Mouse (Mus musculus) neural tube, embryonic 14.5 days (tissue): Measurements from ENCODE around the gene Eif5b. TPM values are rescaled to one million over a fixed set of nuclear protein-coding genes. Genes with fewer than 3 reads are reported as not detected.

ENCODE experiments used
- ATAC-seq: fragments of 200-750 bp; cut with Nextera tagmentation; 2 replicates; pipeline ENCODE4 v1.8.0; 2017; ENCODE audit warnings: low read depth, mild to moderate bottlenecking, moderate TSS enrichment, moderate library complexity
- H3K27ac ChIP-seq: fragments of 300-500 bp; sonication (generic); 2 replicates; pipeline ENCODE4 v1.5.1; 2014; ENCODE audit warnings: low read depth, mild to moderate bottlenecking, control low read depth, low read length, moderate library complexity, mixed read lengths
- H3K27me3 ChIP-seq: fragments of 300-500 bp; sonication (generic); 2 replicates; pipeline ENCODE4 v1.6.1; 2014; ENCODE audit warnings: low read length; ENCODE audit not compliant: control insufficient read depth, insufficient read depth
- H3K36me3 ChIP-seq: fragments of 300-500 bp; sonication (generic); 2 replicates; pipeline ENCODE4 v1.6.1; 2014; ENCODE audit warnings: low read length, mixed read lengths; ENCODE audit not compliant: control insufficient read depth, insufficient read depth
- H3K4me1 ChIP-seq: fragments of 300-500 bp; sonication (generic); 2 replicates; pipeline ENCODE4 v1.6.1; 2014; ENCODE audit warnings: low read length; ENCODE audit not compliant: control insufficient read depth, insufficient read depth
- H3K4me2 ChIP-seq: fragments of 300-500 bp; sonication (generic); 2 replicates; pipeline ENCODE4 v1.6.1; 2014; ENCODE audit warnings: mild to moderate bottlenecking, low read depth, low read length, control low read depth
- H3K4me3 ChIP-seq: fragments of 300-500 bp; sonication (generic); 2 replicates; pipeline ENCODE4 v1.5.1; 2014; ENCODE audit warnings: low read depth, low read length, control low read depth, mixed read lengths
- H3K9ac ChIP-seq: fragments of 300-500 bp; sonication (generic); replicated peaks from 2 replicates; pipeline ENCODE4 v1.6.1; 2014; ENCODE audit warnings: low read depth, mild to moderate bottlenecking, control low read depth, low read length, mixed read lengths
- H3K9me3 ChIP-seq: fragments of 300-500 bp; sonication (generic); 2 replicates; pipeline ENCODE4 v1.6.1; 2016; ENCODE audit warnings: low read length; ENCODE audit not compliant: control insufficient read depth
- WGBS: fragments of 180-500 bp; shearing (Covaris S2); extraction: QIAGEN DNeasy Blood & Tissue Kit; methylation state at CpG from one replicate; pipeline ENCODE4 v1.1.7; 2014; 5-methylcytosine and 5-hydroxymethylcytosine counted together
- polyA plus RNA-seq: library from polyadenylated mRNA; unstranded; fragments of >200 nt; fragmentation: Nextera tagmentation; extraction: Ambion mirVana; gene quantifications from 2 replicates; pipeline ENCODE4 v1.2.1, GENCODE M21; 2014

Gene Eif5b
- polyA plus RNA-seq, 1 experiment from 2014 or later: 22.9 TPM

- 0 out of 2 replicates have a peak, but pooled peaks have one; percentile 4 for ATAC-seq
- Histone ChIP-seq H3K9me3 (no peaks in the 10 kb centered on the region), H3K27ac (peak overlapping the region; percentile 90), H3K4me2 (peak overlapping the region; percentile 91), H3K36me3 (peaks cover 19% of the 10 kb centered on the region), H3K4me1 (peaks cover 15% of the 10 kb centered on the region), H3K4me3 (peak overlapping the region; percentile 85), H3K9ac (peak overlapping the region; percentile 83), H3K27me3 (no peaks in the 10 kb centered on the region)
- WGBS: 4% methylated on average over 44 of the region's 47 CpGs
Measured at GRCm38 (mm10) chr1:37998371-37999199, 775 bp downstream of the Eif5b start.

- H3K27ac ChIP-seq: no peak overlapping the region
- peaks cover 15% of the 10 kb centered on the region for H3K4me1 ChIP-seq
- no peak overlapping the region for H3K4me3 ChIP-seq
- H3K36me3 ChIP-seq: peaks cover 9% of the 10 kb centered on the region
- H3K9me3 ChIP-seq: no peaks in the 10 kb centered on the region
- H3K4me2 ChIP-seq: no peak overlapping the region
- 86% methylated on average over 3 of the region's 3 CpGs for WGBS
- no peak for ATAC-seq
- H3K9ac ChIP-seq: no peak overlapping the region
- H3K27me3 ChIP-seq: no peaks in the 10 kb centered on the region
Measured at GRCm38 (mm10) chr1:37999552-37999951, 1.7 kb downstream of the Eif5b start.

GRCm38 (mm10) chr1:38000844-38001243 lies 3.0 kb downstream of the Eif5b start:
- H3K36me3 ChIP-seq: no peaks in the 10 kb centered on the region
- H3K27me3 ChIP-seq: no peaks in the 10 kb centered on the region
- no peak overlapping the region for H3K4me2 ChIP-seq
- H3K9ac ChIP-seq: no peak overlapping the region
- H3K4me3 ChIP-seq: no peak overlapping the region
- no peaks in the 10 kb centered on the region for H3K9me3 ChIP-seq
- 98% methylated on average over 8 of the region's 8 CpGs for WGBS
- H3K4me1 ChIP-seq: peaks cover 15% of the 10 kb centered on the region
- no peak for ATAC-seq
- H3K27ac ChIP-seq: no peak overlapping the region

- Histone ChIP-seq H3K4me2 (no peak overlapping the region), H3K4me1 (peaks cover 11% of the 10 kb centered on the region), H3K36me3 (no peaks in the 10 kb centered on the region), H3K9me3 (no peaks in the 10 kb centered on the region), H3K9ac (no peak overlapping the region), H3K4me3 (no peak overlapping the region), H3K27ac (no peak overlapping the region), H3K27me3 (no peaks in the 10 kb centered on the region)
- WGBS: 94% methylated on average over 9 of the region's 9 CpGs
- ATAC-seq: no peak
Measured at GRCm38 (mm10) chr1:38001956-38002355, 4.1 kb downstream of the Eif5b start.

GRCm38 (mm10) chr1:38003046-38003445 lies 5.2 kb downstream of the Eif5b start:
- Histone ChIP-seq H3K9ac (no peak overlapping the region), H3K27me3 (no peaks in the 10 kb centered on the region), H3K36me3 (no peaks in the 10 kb centered on the region), H3K4me2 (no peak overlapping the region), H3K27ac (no peak overlapping the region), H3K9me3 (no peaks in the 10 kb centered on the region), H3K4me1 (peaks cover 11% of the 10 kb centered on the region), H3K4me3 (no peak overlapping the region)
- 87% methylated on average over 3 of the region's 3 CpGs for WGBS
- ATAC-seq: no peak

GRCm38 (mm10) chr1:38006741-38007140 lies 8.9 kb downstream of the Eif5b start:
- Histone ChIP-seq H3K4me1 (no peaks in the 10 kb centered on the region), H3K27me3 (no peaks in the 10 kb centered on the region), H3K36me3 (no peaks in the 10 kb centered on the region), H3K4me3 (no peak overlapping the region), H3K9me3 (no peaks in the 10 kb centered on the region), H3K27ac (no peak overlapping the region), H3K9ac (no peak overlapping the region), H3K4me2 (no peak overlapping the region)
- WGBS: 79% methylated on average over 3 of the region's 3 CpGs
- no peak for ATAC-seq

GRCm38 (mm10) chr1:38011647-38012046 lies 13.8 kb downstream of the Eif5b start:
- ATAC-seq: no peak
- H3K4me3 ChIP-seq: no peak overlapping the region
- WGBS: 89% methylated on average over 6 of the region's 6 CpGs
- no peak overlapping the region for H3K4me2 ChIP-seq
- no peaks in the 10 kb centered on the region for H3K27me3 ChIP-seq
- no peaks in the 10 kb centered on the region for H3K36me3 ChIP-seq
- no peak overlapping the region for H3K9ac ChIP-seq
- H3K4me1 ChIP-seq: no peaks in the 10 kb centered on the region
- no peaks in the 10 kb centered on the region for H3K9me3 ChIP-seq
- no peak overlapping the region for H3K27ac ChIP-seq

GRCm38 (mm10) chr1:38012104-38012503 lies 14.3 kb downstream of the Eif5b start:
- Histone ChIP-seq H3K9ac (no peak overlapping the region), H3K27me3 (no peaks in the 10 kb centered on the region), H3K4me2 (no peak overlapping the region), H3K9me3 (no peaks in the 10 kb centered on the region), H3K36me3 (no peaks in the 10 kb centered on the region), H3K27ac (no peak overlapping the region), H3K4me1 (no peaks in the 10 kb centered on the region), H3K4me3 (no peak overlapping the region)
- no peak for ATAC-seq
- WGBS: 93% methylated on average over 3 of the region's 3 CpGs

- Histone ChIP-seq H3K27me3 (no peaks in the 10 kb centered on the region), H3K9ac (no peak overlapping the region), H3K4me1 (no peaks in the 10 kb centered on the region), H3K27ac (no peak overlapping the region), H3K36me3 (no peaks in the 10 kb centered on the region), H3K4me3 (no peak overlapping the region), H3K4me2 (no peak overlapping the region), H3K9me3 (no peaks in the 10 kb centered on the region)
- no peak for ATAC-seq
Measured at GRCm38 (mm10) chr1:38012509-38012908, 14.7 kb downstream of the Eif5b start.
